Mouse (Mus musculus): Measurements from ENCODE around the gene Rufy2. TPM values are rescaled to one million over a fixed set of nuclear protein-coding genes. Genes with fewer than 3 reads are reported as not detected.

Rufy2 gene
- total RNA-seq, 2 experiments from 2014 or later, result 84.3 to 91.7 TPM

DNA sequence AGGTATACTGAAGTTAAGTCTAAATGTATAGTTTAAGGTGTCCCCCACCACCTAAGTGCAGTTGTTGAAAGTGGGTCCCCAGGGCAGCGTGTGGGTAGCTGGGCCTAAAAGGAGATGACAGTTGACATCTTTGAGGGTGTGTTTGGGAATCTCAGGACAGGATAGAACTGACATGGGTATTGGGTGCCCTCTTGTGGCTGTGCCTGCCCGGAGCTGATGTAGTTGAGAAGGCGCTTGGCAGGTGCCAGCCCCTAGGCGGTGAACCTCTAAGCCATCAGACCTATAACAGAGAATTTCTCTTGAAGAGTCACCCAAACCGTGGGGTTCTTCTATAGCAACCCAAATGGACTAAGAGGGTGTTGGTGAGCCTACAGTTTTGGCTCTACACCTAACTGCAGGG lies 86.0 kb downstream of the Rufy2 start:
- intact Hi-C loops (cut with DNase I), result loop anchor here (5.0 kb wide), 1 partner anchor 44 kb away; the partner anchor contains the start of genes Hnrnph3 and Pbld2
- DNase-seq (ENCODE audit: extremely low spot score in 1 of 2, low spot score in 2 of 2), result peak; percentile 63 to 82

Other genes with a start within 250 kb of the Rufy2 start
- gene Ccar1, start 187.9 kb upstream of the Rufy2 start, total RNA-seq (2021), result 10 to 100 TPM; 58.6 to 61.7 TPM
- 10 to 100 TPM; 56.0 to 56.7 TPM for gene Tet1, start 71.2 kb upstream of the Rufy2 start, total RNA-seq (2021)
- gene Slc25a16, start 59.6 kb upstream of the Rufy2 start, total RNA-seq (2021), result 10 to 100 TPM; 35.0 to 39.0 TPM
- gene Dna2, start 33.2 kb upstream of the Rufy2 start, total RNA-seq (2021), result 1 to 10 TPM; 1.6 to 2.3 TPM
- gene Hnrnph3, start 44.0 kb downstream of the Rufy2 start, total RNA-seq (2021), result 10 to 100 TPM; 32.0 to 35.9 TPM
- gene Pbld2, start 44.1 kb downstream of the Rufy2 start, total RNA-seq (2021), result 1 to 10 TPM; 2.2 to 2.3 TPM
- gene Pbld1, start 79.9 kb downstream of the Rufy2 start, total RNA-seq (2021), result under 1 TPM in 1 of 2 experiments, not detected in 1; 0.14 TPM
- 1 to 10 TPM; 1.6 to 1.9 TPM for gene Atoh7, start 119.4 kb downstream of the Rufy2 start, total RNA-seq (2021)
- 1 to 10 TPM; 5.6 to 7.5 TPM for gene Mypn, start 223.7 kb downstream of the Rufy2 start, total RNA-seq (2021)

Data from left cerebral cortex, postnatal 10 days (tissue).